Mouse (Mus musculus): ENCODE measurements around the gene Hbb-bh2. TPM values are rescaled to one million over a fixed set of nuclear protein-coding genes. Genes with fewer than 3 reads are reported as not detected.
"Not testable (repeated sequence)": the region's sequence is repeated elsewhere in the genome, so short reads cannot be mapped to it uniquely, and the experiment has no call there.

The Hbb-bh2 gene
- polyA plus RNA-seq, 1 experiment from 2014 or later, result not detected

DNA sequence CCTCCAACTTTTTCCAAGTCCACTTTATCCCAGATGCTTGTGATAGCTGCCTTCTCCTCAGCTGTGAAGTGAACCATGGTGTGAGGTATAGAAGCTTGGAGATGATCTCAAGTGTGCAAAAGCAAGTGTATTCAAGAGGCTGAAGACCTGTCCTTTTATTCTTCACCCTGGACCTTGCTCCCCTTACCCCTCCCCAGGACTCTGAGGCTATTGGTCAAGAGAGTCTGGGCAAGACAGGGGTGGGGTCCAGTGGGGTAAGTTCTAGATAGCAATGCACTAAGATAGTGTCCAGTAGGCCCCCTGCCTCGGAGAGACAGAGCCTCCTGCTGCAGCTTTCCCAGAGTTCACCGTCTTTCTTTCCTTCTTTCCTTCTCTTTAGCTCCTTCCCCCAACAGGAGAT is 2.7 kb upstream of the Hbb-bh2 start, which contains the start of gene Hbb-bh1:
Hbb-bh1 (minus strand) TSS at position 131 of the 400 bp plus-strand sequence.
- Histone ChIP-seq H3K9me3 (ENCODE audit: low read length) (no peaks in the 10 kb centered on the region), H3K27me3 (ENCODE audit: insufficient read depth, low read length) (no peaks in the 10 kb centered on the region), H3K9ac (replicated peaks) (no peak within 1 kb of the TSS), H3K4me2 (ENCODE audit: low read depth, low read length) (no peak within 1 kb of the TSS), H3K4me1 (ENCODE audit: insufficient read depth) (no peaks in the 10 kb centered on the region), H3K4me3 (ENCODE audit: low read depth, low read length) (no peak within 1 kb of the TSS), H3K36me3 (replicated peaks; ENCODE audit: insufficient read depth, low read length) (no peaks in the 10 kb centered on the region), H3K27ac (ENCODE audit: low read depth) (no peak within 1 kb of the TSS)
- ATAC-seq, result no peak
- WGBS (ENCODE audit: insufficient replicate concordance), result 73% methylated on average over 2 of the region's 2 CpGs
- DNase-seq, result no peak
- TF ChIP-seq EP300 (IDR thresholded peaks at IDR 0.05; ENCODE audit: low read depth) (no peak), CTCF (IDR thresholded peaks at IDR 0.05; ENCODE audit: low read depth) (no peak)

DNA sequence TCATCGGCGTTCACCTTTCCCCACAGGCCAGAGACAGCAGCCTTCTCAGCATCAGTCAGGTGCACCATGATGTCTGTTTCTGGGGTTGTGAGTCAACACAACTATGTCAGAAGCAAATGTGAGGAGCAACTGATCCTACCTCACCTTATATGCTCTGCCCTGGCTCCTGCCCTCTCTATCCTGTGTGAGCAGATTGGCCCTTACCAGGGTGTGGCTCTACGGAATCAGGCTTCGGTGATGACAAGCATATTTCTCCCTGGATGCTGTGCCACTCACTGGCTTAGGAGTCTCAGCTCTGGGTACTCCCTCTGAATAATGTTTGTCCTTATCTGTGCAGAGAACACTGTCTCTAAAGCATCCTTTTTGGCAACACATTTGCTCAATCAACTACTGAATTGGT is 12.5 kb downstream of the Hbb-bh2 start, which contains the start of gene Hbb-bs:
Hbb-bs (minus strand) TSS at position 289 of the 400 bp plus-strand sequence.
- TF ChIP-seq CTCF (IDR thresholded peaks at IDR 0.05; ENCODE audit: low read depth) (no peak), EP300 (IDR thresholded peaks at IDR 0.05; ENCODE audit: low read depth) (peak; percentile 96)
- Histone ChIP-seq H3K9ac (replicated peaks) (peak within 1 kb of the TSS; percentile 41; the same call in 1 of the 2 replicates), H3K27ac (ENCODE audit: low read depth) (peak within 1 kb of the TSS; percentile 96), H3K4me3 (ENCODE audit: low read depth, low read length) (0 out of 2 replicates have a peak within 1 kb of the TSS, but pooled peaks have one; percentile 30), H3K36me3 (replicated peaks; ENCODE audit: insufficient read depth, low read length) (no peaks in the 10 kb centered on the region), H3K4me1 (ENCODE audit: insufficient read depth) (0 out of 2 replicates have a peak, but pooled peaks cover 2% of the 10 kb centered on the region), H3K4me2 (ENCODE audit: low read depth, low read length) (peak within 1 kb of the TSS; percentile 39), H3K9me3 (ENCODE audit: low read length) (no peaks in the 10 kb centered on the region), H3K27me3 (ENCODE audit: insufficient read depth, low read length) (no peaks in the 10 kb centered on the region)
- ATAC-seq, result peak; percentile 92
- WGBS (ENCODE audit: insufficient replicate concordance), result 61% methylated on average over 4 of the region's 4 CpGs
- peak; percentile 79 for DNase-seq

DNA sequence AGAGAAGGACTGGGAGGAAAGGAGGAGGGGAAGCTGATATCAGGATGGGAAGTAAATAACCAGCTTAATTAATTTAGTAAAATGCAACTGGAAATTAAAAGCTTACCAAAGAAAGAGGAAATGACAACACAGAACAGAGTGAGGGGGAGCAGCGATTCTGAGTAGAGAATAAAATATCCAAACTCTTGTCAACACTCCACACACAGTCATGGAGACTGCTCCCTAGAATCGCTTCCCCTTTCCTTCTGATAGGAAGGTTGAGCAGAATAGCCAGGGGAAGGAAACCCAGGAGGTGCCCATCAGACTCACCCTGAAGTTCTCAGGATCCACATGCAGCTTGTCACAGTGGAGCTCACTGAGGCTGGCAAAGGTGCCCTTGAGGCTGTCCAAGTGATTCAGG is 13.2 kb downstream of the Hbb-bh2 start:
- WGBS (ENCODE audit: insufficient replicate concordance), result no CpG with 5 or more reads among the region's 2 CpGs
- not testable (repeated sequence) for DNase-seq

DNA sequence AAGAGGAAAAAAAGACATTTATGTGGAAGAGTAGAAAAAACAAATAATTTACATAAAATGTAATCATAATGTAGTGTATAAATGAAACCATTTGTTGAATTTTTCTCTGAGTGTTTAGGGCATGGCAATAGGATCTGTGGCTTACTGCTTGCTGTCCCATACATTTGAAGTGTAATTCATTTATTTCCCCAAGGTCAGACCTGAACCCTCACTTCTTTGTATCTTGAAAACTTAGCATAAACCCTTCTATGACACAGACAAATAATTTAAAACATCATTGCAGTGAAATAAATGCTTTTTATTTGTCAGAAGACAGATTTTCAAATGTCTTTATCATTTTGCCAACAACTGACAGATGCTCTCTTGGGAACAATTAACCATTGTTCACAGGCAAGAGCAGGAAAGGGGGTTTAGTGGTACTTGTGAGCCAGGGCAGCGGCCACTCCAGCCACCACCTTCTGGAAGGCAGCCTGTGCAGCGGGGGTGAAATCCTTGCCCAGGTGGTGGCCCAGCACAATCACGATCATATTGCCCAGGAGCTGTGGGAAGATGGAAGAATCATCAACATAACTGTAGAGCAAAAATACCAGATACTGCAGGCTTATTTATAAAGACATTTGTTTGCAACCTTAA is 13.9 kb downstream of the Hbb-bh2 start:
- Histone ChIP-seq H3K9me3 (ENCODE audit: low read length) (no peaks in the 10 kb centered on the region), H3K4me3 (ENCODE audit: low read depth, low read length) (peak overlapping the region; percentile 40), H3K36me3 (replicated peaks; ENCODE audit: insufficient read depth, low read length) (no peaks in the 10 kb centered on the region), H3K4me1 (ENCODE audit: insufficient read depth) (0 out of 2 replicates have a peak, but pooled peaks cover 2% of the 10 kb centered on the region), H3K27me3 (ENCODE audit: insufficient read depth, low read length) (no peaks in the 10 kb centered on the region), H3K9ac (replicated peaks) (peak overlapping the region; percentile 57), H3K4me2 (ENCODE audit: low read depth, low read length) (no peak overlapping the region), H3K27ac (ENCODE audit: low read depth) (peak overlapping the region; percentile 85)
- ATAC-seq, result peak; percentile 7
- 64% methylated on average over 3 of the region's 3 CpGs for WGBS (ENCODE audit: insufficient replicate concordance)
- no peak for DNase-seq
- TF ChIP-seq EP300 (IDR thresholded peaks at IDR 0.05; ENCODE audit: low read depth), result no peak
- no peak for TF ChIP-seq CTCF (IDR thresholded peaks at IDR 0.05; ENCODE audit: low read depth)

More for the DNA sequence above, 13.2 kb downstream of the Hbb-bh2 start:
- not testable (repeated sequence) for H3K4me1 ChIP-seq (ENCODE audit: insufficient read depth); ATAC-seq; H3K36me3 ChIP-seq (replicated peaks; ENCODE audit: insufficient read depth, low read length); H3K9ac ChIP-seq (replicated peaks); H3K4me2 ChIP-seq (ENCODE audit: low read depth, low read length); H3K9me3 ChIP-seq (ENCODE audit: low read length); H3K27me3 ChIP-seq (ENCODE audit: insufficient read depth, low read length); H3K27ac ChIP-seq (ENCODE audit: low read depth); H3K4me3 ChIP-seq (ENCODE audit: low read depth, low read length)

DNA sequence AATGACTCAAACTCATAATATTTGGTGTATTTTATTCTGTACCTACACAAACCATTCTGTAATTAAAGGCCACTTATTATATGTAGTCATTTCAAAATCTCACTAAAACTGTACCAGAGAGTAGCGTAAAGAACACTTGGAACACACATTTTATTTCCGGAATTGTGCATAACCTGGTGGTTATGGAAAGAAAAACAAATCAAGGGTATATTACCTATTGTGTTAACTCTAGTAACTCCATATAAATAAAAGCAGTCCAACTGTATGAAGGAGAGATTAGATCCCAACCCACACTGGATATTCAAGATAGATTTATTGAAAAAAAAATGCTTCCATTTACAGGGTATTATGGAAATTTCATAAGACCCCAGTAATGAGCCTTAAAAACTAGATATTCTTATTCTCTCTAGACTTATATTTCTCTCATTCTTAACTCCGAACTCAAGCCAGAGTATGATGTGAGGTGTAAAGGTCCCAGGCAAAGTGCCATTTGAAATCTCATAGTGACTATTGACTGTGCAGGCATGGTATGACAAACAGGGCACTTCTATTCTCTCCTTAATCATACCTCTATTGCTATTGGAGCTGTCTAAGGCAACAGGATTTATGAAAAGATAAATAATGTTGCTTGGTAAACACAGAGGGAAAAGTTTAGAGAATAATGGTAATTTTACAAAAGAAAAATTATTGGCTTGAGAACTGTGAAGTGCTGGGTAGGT is 14.6 kb downstream of the Hbb-bh2 start:
- peak; percentile 59 for ATAC-seq
- Histone ChIP-seq H3K4me3 (ENCODE audit: low read depth, low read length) (peak overlapping the region; percentile 40), H3K4me1 (ENCODE audit: insufficient read depth) (0 out of 2 replicates have a peak, but pooled peaks cover 2% of the 10 kb centered on the region), H3K27ac (ENCODE audit: low read depth) (peak overlapping the region; percentile 85), H3K4me2 (ENCODE audit: low read depth, low read length) (no peak overlapping the region; the same call in 1 of the 2 replicates), H3K27me3 (ENCODE audit: insufficient read depth, low read length) (no peaks in the 10 kb centered on the region), H3K9ac (replicated peaks) (no peak overlapping the region), H3K9me3 (ENCODE audit: low read length) (no peaks in the 10 kb centered on the region), H3K36me3 (replicated peaks; ENCODE audit: insufficient read depth, low read length) (no peaks in the 10 kb centered on the region)
- DNase-seq, result no peak
- 79% methylated on average over 3 of the region's 3 CpGs for WGBS (ENCODE audit: insufficient replicate concordance)
- no peak for TF ChIP-seq CTCF (IDR thresholded peaks at IDR 0.05; ENCODE audit: low read depth)
- TF ChIP-seq EP300 (IDR thresholded peaks at IDR 0.05; ENCODE audit: low read depth), result peak; percentile 65

DNA sequence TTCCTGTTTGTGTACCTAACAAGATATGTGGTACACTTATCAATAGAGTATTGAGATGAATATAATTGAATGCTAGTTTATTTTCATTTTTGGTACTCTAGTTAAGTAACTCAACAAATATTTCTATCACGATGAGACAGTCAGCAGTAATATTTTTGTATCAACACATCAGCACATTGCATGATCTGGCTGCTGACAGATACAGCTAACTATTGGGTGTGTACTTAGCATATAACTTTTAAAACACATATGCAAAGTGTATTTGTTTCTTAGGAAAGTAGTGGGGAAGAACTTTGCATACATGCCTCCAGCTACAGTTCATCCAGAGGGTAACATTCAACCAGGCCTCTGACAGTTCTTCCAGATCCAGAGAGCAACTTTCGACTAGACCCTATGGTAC is 15.7 kb downstream of the Hbb-bh2 start:
- H3K36me3 ChIP-seq (replicated peaks; ENCODE audit: insufficient read depth, low read length), result no peaks in the 10 kb centered on the region
- H3K27me3 ChIP-seq (ENCODE audit: insufficient read depth, low read length), result no peaks in the 10 kb centered on the region
- H3K9me3 ChIP-seq (ENCODE audit: low read length), result no peaks in the 10 kb centered on the region
- peak overlapping the region; percentile 15; the same call in 1 of the 2 replicates for H3K4me2 ChIP-seq (ENCODE audit: low read depth, low read length)
- no peak for ATAC-seq
- no peak for DNase-seq
- 0 out of 2 replicates have a peak, but pooled peaks cover 2% of the 10 kb centered on the region for H3K4me1 ChIP-seq (ENCODE audit: insufficient read depth)
- H3K27ac ChIP-seq (ENCODE audit: low read depth), result peak overlapping the region; percentile 85
- no peak overlapping the region; the same call in 1 of the 2 replicates for H3K4me3 ChIP-seq (ENCODE audit: low read depth, low read length)
- H3K9ac ChIP-seq (replicated peaks), result no peak overlapping the region
- WGBS (ENCODE audit: insufficient replicate concordance), result 65% methylated on average over 2 of the region's 2 CpGs
- no peak for TF ChIP-seq CTCF (IDR thresholded peaks at IDR 0.05; ENCODE audit: low read depth)
- peak; percentile 81 for TF ChIP-seq EP300 (IDR thresholded peaks at IDR 0.05; ENCODE audit: low read depth)

DNA sequence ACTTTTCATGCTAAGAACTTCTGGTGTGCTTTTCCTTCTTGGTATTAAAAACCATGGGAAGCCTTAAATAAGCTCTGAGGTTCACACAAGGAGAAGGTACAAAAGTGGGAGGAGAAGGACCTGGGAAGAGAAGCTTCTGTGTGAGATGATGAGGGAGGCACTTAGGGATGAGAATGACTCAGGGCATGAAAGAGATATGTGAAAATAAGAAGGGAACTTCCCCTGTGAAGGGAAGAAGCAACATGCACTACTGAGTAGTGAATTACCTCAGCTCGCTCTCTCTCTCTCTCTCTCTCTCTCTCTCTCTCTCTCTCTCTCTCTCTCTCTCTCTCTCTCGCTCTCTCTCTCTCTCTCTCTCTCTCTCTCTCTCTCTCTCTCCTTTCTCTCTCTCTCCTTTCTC is 25.2 kb downstream of the Hbb-bh2 start:
- Histone ChIP-seq H3K9ac (replicated peaks) (peak overlapping the region; percentile 22; the same call in 1 of the 2 replicates), H3K27ac (ENCODE audit: low read depth) (peak overlapping the region; percentile 78), H3K4me3 (ENCODE audit: low read depth, low read length) (0 out of 2 replicates have a peak overlapping the region, but pooled peaks have one; percentile 17)

More for the DNA sequence above, 25.2 kb downstream of the Hbb-bh2 start:
- DNase-seq; H3K27me3 ChIP-seq (ENCODE audit: insufficient read depth, low read length); H3K9me3 ChIP-seq (ENCODE audit: low read length); H3K36me3 ChIP-seq (replicated peaks; ENCODE audit: insufficient read depth, low read length); H3K4me1 ChIP-seq (ENCODE audit: insufficient read depth): not testable (repeated sequence)
- peak overlapping the region; percentile 60; the same call in 1 of the 2 replicates for H3K4me2 ChIP-seq (ENCODE audit: low read depth, low read length)
- WGBS (ENCODE audit: insufficient replicate concordance), result 46% methylated on average over 1 of the region's 2 CpGs
- ATAC-seq, result 0 out of 2 replicates have a peak, but pooled peaks have one; percentile 13
